Mouse (Mus musculus) 3T3-L1 (cell line): ENCODE measurements around the gene Gm7168.

Experiments used
- DNase-seq: peaks from one replicate; pipeline ENCODE4 v3.0.0-alpha.2; 2015; ENCODE audit warnings: low read depth, low spot score

Gm7168 gene

GRCm38 (mm10) chr17:13993425-13993824 is 45.3 kb downstream of the Gm7168 start:
- DNase-seq = peak; percentile 32
